Mouse (Mus musculus): ENCODE data around the gene Itpkb. TPM values are rescaled to one million over a fixed set of nuclear protein-coding genes. Genes with fewer than 3 reads are reported as not detected.

Itpkb gene
- total and polyA plus RNA-seq, 2 experiments from 2014 or later: 5.1 to 24.9 TPM

- TF ChIP-seq EP300 (IDR thresholded peaks at IDR 0.05; ENCODE audit: low read depth) (no peak), CTCF (IDR thresholded peaks at IDR 0.05; ENCODE audit: low read depth) (no peak)
- WGBS: 90% methylated on average over 4 of the region's 4 CpGs
- DNase-seq (ENCODE audit: low spot score) (no peak), ATAC-seq (ENCODE audit: insufficient read depth, low read depth) (no peak)
- Histone ChIP-seq H3K27ac (ENCODE audit: low read depth) (no peak overlapping the region), H3K27me3 (ENCODE audit: control insufficient read depth, insufficient read depth, low read length) (no peaks in the 10 kb centered on the region), H3K4me3 (ENCODE audit: low read depth, low read length) (no peak overlapping the region), H3K4me1 (ENCODE audit: control insufficient read depth, insufficient read depth) (peaks cover 6% of the 10 kb centered on the region), H3K9me3 (replicated peaks; ENCODE audit: control insufficient read depth, low read length) (no peaks in the 10 kb centered on the region), H3K36me3 (replicated peaks; ENCODE audit: control insufficient read depth, insufficient read depth, low read length) (no peaks in the 10 kb centered on the region), H3K4me2 (ENCODE audit: low read depth, low read length) (no peak overlapping the region), H3K9ac (replicated peaks; ENCODE audit: low read depth, low read length) (no peak overlapping the region)
Measured at GRCm38 (mm10) chr1:180324271-180324670, 6.0 kb upstream of the Itpkb start.

DNA sequence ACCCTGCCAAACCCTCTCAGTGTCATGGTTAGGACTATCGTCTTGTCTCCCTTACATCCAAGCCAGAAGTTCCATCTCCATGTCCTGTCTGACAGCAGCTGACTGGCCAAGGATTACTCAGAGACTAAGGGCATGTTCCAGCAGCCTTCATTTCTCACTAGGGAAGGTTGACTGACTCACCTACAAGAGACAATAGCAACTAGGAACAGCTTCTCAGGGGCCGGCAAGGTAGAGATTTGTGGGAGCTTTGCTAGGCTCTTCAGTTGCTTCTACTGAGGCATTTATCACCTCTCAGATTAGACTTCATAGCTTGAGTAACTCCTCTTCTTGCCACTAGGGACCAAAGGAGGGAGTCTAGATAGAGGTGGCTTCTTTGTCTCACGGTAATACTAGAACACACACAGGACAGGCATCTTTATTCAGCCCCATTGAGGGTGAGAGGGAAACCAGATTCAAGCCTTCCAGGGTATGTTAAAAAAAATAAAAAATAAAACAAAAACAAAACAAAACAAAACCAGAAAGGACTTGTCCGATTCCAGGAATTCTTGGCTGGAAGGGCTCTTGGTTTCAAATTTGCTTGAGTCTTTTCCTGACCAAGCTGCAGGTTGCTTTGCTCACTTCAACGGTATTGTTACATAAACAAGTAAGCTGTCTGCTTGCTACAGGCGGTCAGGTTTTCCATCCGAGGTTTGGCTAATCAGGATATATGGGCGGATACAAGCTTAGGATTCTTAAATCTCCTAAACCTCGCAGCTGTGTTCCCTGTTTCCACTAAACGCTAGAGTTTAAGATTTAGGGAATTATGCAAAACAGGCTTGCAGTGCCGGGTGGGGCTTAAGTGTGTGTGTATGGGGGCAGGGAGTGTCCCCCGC lies 1.3 kb upstream of the Itpkb start:
- H3K9me3 ChIP-seq (replicated peaks; ENCODE audit: control insufficient read depth, low read length): no peaks in the 10 kb centered on the region
- H3K36me3 ChIP-seq (replicated peaks; ENCODE audit: control insufficient read depth, insufficient read depth, low read length): peaks cover 14% of the 10 kb centered on the region
- ATAC-seq (ENCODE audit: insufficient read depth, low read depth) (no peak), DNase-seq (ENCODE audit: low spot score) (no peak)
- peaks cover 31% of the 10 kb centered on the region for H3K4me1 ChIP-seq (ENCODE audit: control insufficient read depth, insufficient read depth)
- peak overlapping the region; percentile 74 for H3K4me3 ChIP-seq (ENCODE audit: low read depth, low read length)
- TF ChIP-seq EP300 (IDR thresholded peaks at IDR 0.05; ENCODE audit: low read depth): no peak
- peak; percentile 42 for TF ChIP-seq CTCF (IDR thresholded peaks at IDR 0.05; ENCODE audit: low read depth)
- H3K27me3 ChIP-seq (ENCODE audit: control insufficient read depth, insufficient read depth, low read length): 0 out of 2 replicates have a peak, but pooled peaks cover 10% of the 10 kb centered on the region
- H3K9ac ChIP-seq (replicated peaks; ENCODE audit: low read depth, low read length): peak overlapping the region; percentile 37; the same call in 1 of the 2 replicates
- peak overlapping the region; percentile 77 for H3K27ac ChIP-seq (ENCODE audit: low read depth)
- H3K4me2 ChIP-seq (ENCODE audit: low read depth, low read length): peak overlapping the region; percentile 89
- 24% methylated on average over 12 of the region's 12 CpGs for WGBS

- 18% methylated on average over 6 of the region's 6 CpGs for WGBS
- Histone ChIP-seq H3K27ac (ENCODE audit: low read depth) (peak overlapping the region; percentile 77), H3K36me3 (replicated peaks; ENCODE audit: control insufficient read depth, insufficient read depth, low read length) (peaks cover 19% of the 10 kb centered on the region), H3K4me2 (ENCODE audit: low read depth, low read length) (peak overlapping the region; percentile 89), H3K9me3 (replicated peaks; ENCODE audit: control insufficient read depth, low read length) (no peaks in the 10 kb centered on the region), H3K4me3 (ENCODE audit: low read depth, low read length) (peak overlapping the region; percentile 74), H3K4me1 (ENCODE audit: control insufficient read depth, insufficient read depth) (peaks cover 33% of the 10 kb centered on the region), H3K27me3 (ENCODE audit: control insufficient read depth, insufficient read depth, low read length) (0 out of 2 replicates have a peak, but pooled peaks cover 10% of the 10 kb centered on the region), H3K9ac (replicated peaks; ENCODE audit: low read depth, low read length) (peak overlapping the region; percentile 37; the same call in 1 of the 2 replicates)
- TF ChIP-seq EP300 (IDR thresholded peaks at IDR 0.05; ENCODE audit: low read depth) (no peak), CTCF (IDR thresholded peaks at IDR 0.05; ENCODE audit: low read depth) (no peak)
- DNase-seq (ENCODE audit: low spot score): no peak
- ATAC-seq (ENCODE audit: insufficient read depth, low read depth): no peak
Measured at GRCm38 (mm10) chr1:180329706-180330105, 579 bp upstream of the Itpkb start.

DNA sequence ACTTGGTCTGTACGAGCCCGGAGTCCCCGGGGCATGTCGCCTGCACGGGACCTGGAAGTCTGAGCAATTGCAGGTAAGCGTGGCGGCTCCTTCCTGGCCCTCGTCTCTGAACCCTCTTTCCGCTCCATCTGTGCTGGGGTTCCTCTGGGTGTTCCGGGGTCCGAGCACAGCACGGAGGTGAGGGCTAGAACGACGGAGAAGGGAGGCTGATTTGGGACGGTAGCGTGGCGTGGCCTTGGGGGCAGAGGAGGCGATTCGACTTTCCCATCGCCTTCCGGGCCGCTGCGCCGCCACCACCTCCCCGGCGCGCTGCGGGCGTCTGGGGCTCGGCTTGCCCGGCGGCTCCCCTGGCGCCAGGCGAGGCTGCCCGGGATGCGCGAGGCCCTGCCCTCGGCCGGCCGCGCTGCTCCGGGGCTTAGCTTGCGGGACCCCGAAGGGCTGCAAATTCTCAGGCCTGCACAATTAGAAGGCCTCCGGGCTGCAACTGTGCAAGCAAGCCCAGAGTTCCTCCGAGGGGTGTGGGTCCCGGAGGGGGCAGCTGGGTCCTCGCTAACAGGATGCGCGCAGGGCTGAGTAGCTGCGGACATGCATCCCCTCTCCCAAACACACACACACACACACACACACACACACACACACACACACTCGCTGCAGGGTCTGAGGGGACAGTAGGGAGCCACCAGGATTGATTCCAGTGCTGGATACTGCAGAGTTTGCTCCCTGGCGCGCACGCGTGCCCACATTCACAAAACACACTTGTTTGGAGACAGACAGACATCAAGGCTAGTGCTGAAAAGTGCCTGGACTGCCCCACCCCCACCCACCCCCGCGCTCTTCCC lies 641 bp downstream of the Itpkb start:
- ATAC-seq (ENCODE audit: insufficient read depth, low read depth) (peak; percentile 54), DNase-seq (ENCODE audit: low spot score) (no peak)
- peak overlapping the region; percentile 90 for H3K27ac ChIP-seq (ENCODE audit: low read depth)
- TF ChIP-seq CTCF (IDR thresholded peaks at IDR 0.05; ENCODE audit: low read depth) (no peak), EP300 (IDR thresholded peaks at IDR 0.05; ENCODE audit: low read depth) (no peak)
- H3K9me3 ChIP-seq (replicated peaks; ENCODE audit: control insufficient read depth, low read length): no peaks in the 10 kb centered on the region
- H3K27me3 ChIP-seq (ENCODE audit: control insufficient read depth, insufficient read depth, low read length): 0 out of 2 replicates have a peak, but pooled peaks cover 10% of the 10 kb centered on the region
- peak overlapping the region; percentile 89 for H3K4me2 ChIP-seq (ENCODE audit: low read depth, low read length)
- H3K36me3 ChIP-seq (replicated peaks; ENCODE audit: control insufficient read depth, insufficient read depth, low read length): peaks cover 19% of the 10 kb centered on the region
- H3K4me3 ChIP-seq (ENCODE audit: low read depth, low read length): peak overlapping the region; percentile 74
- WGBS: under 1% methylated on average over 55 of the region's 58 CpGs
- peak overlapping the region; percentile 86 for H3K9ac ChIP-seq (replicated peaks; ENCODE audit: low read depth, low read length)
- peaks cover 35% of the 10 kb centered on the region for H3K4me1 ChIP-seq (ENCODE audit: control insufficient read depth, insufficient read depth)

DNA sequence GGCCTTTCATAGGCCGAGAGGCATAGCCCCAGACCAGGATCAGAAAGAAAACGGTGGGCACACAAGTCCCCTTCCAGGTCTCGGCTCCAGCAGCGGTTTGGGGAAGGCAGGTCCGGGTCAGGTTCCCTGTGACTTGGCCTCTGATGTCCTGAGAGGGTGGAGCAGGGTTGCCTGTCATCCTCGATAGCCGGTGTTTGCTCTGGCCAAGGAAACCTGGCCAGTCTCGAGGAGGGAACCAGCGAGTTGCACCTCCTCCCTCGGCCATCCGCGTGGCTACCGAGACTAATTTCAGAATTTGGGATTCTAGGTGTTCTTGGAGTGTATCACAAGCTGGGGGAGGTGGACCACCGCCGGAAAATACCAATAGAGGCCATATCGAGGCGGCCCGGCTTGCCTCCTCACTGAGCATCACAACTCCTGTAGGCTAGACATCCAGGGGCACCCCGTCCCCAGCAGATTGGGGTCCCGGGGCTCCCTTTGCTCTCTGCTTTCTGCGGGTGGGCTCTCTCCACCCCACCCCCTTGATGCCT lies 1.3 kb downstream of the Itpkb start:
- peak overlapping the region; percentile 86 for H3K9ac ChIP-seq (replicated peaks; ENCODE audit: low read depth, low read length)
- ATAC-seq (ENCODE audit: insufficient read depth, low read depth) (no peak), DNase-seq (ENCODE audit: low spot score) (no peak)
- H3K27me3 ChIP-seq (ENCODE audit: control insufficient read depth, insufficient read depth, low read length): 0 out of 2 replicates have a peak, but pooled peaks cover 10% of the 10 kb centered on the region
- peak overlapping the region; percentile 74 for H3K4me3 ChIP-seq (ENCODE audit: low read depth, low read length)
- H3K27ac ChIP-seq (ENCODE audit: low read depth): peak overlapping the region; percentile 90
- H3K36me3 ChIP-seq (replicated peaks; ENCODE audit: control insufficient read depth, insufficient read depth, low read length): peaks cover 20% of the 10 kb centered on the region
- H3K9me3 ChIP-seq (replicated peaks; ENCODE audit: control insufficient read depth, low read length): no peaks in the 10 kb centered on the region
- peak overlapping the region; percentile 89 for H3K4me2 ChIP-seq (ENCODE audit: low read depth, low read length)
- peaks cover 35% of the 10 kb centered on the region for H3K4me1 ChIP-seq (ENCODE audit: control insufficient read depth, insufficient read depth)
- TF ChIP-seq CTCF (IDR thresholded peaks at IDR 0.05; ENCODE audit: low read depth) (no peak), EP300 (IDR thresholded peaks at IDR 0.05; ENCODE audit: low read depth) (no peak)
- under 1% methylated on average over 21 of the region's 21 CpGs for WGBS
